Mouse (Mus musculus) forebrain, postnatal 0 days (tissue): ENCODE measurements around the gene Rbm4. TPM values are rescaled to one million over a fixed set of nuclear protein-coding genes. Genes with fewer than 3 reads are reported as not detected.

Experiments used
- ATAC-seq: fragments of 200-750 bp; cut with Nextera tagmentation; 2 replicates; pipeline ENCODE4 v1.8.0; 2017; ENCODE audit warnings: mild to moderate bottlenecking, moderate library complexity
- DNase-seq: peaks from one replicate; pipeline ENCODE4 v3.0.0-alpha.2; 2015
- H3K27ac ChIP-seq: fragments of 300-500 bp; sonication (generic); 2 replicates; pipeline ENCODE4 v1.5.1; 2014; ENCODE audit warnings: low read depth, mild to moderate bottlenecking, antibody characterized with exemption, low read length, moderate library complexity, mixed read lengths
- H3K27me3 ChIP-seq: fragments of 300-500 bp; sonication (generic); 2 replicates; pipeline ENCODE4 v1.6.1; 2014; ENCODE audit warnings: mild to moderate bottlenecking, low read length, mixed read lengths; ENCODE audit not compliant: insufficient read depth
- H3K36me3 ChIP-seq: fragments of 300-500 bp; sonication (generic); 2 replicates; pipeline ENCODE4 v1.6.1; 2014; ENCODE audit warnings: mild to moderate bottlenecking, moderate library complexity; ENCODE audit not compliant: insufficient read depth
- H3K4me1 ChIP-seq: fragments of 300-500 bp; sonication (generic); 2 replicates; pipeline ENCODE4 v1.6.1; 2014; ENCODE audit warnings: antibody characterized with exemption; ENCODE audit not compliant: insufficient read depth
- H3K4me2 ChIP-seq: fragments of 300-500 bp; sonication (generic); 2 replicates; pipeline ENCODE4 v1.6.1; 2014; ENCODE audit warnings: low read depth, mild to moderate bottlenecking, moderate library complexity
- H3K4me3 ChIP-seq: fragments of 300-500 bp; sonication (generic); 2 replicates; pipeline ENCODE4 v1.5.1; 2014; ENCODE audit warnings: low read depth, low read length, mixed read lengths
- H3K9ac ChIP-seq: fragments of 300-500 bp; sonication (generic); 2 replicates; pipeline ENCODE4 v1.6.1; 2014; ENCODE audit warnings: mild to moderate bottlenecking
- H3K9me3 ChIP-seq: fragments of 300-500 bp; sonication (generic); 2 replicates; pipeline ENCODE4 v1.6.1; 2016; ENCODE audit warnings: low read length
- CTCF ChIP-seq: sonication (generic); IDR thresholded peaks from 2 replicates; pipeline ENCODE4 v1.5.1; 2016; ENCODE audit warnings: antibody characterized with exemption, control low read depth, low read depth
- WGBS: fragments of 180-500 bp; shearing (Covaris S2); extraction: QIAGEN DNeasy Blood & Tissue Kit; methylation state at CpG from one replicate; pipeline ENCODE4 v1.1.7; 2014; 5-methylcytosine and 5-hydroxymethylcytosine counted together
- polyA plus RNA-seq: library from polyadenylated mRNA; unstranded; fragments of >200 nt; fragmentation: Nextera tagmentation; extraction: Ambion mirVana; gene quantifications from 2 replicates; pipeline ENCODE4 v1.2.1, GENCODE M21; 2015
- total RNA-seq: library from RNA; depleted of rRNA; stranded (reverse); fragments of >200 nt; gene quantifications from 2 replicates; pipeline ENCODE4 v1.2.3, GENCODE M21; 2014

Rbm4 gene
- total and polyA plus RNA-seq, 2 experiments from 2014 or later = 45.0 to 106 TPM

- WGBS = 84% methylated on average over 8 of the region's 8 CpGs
- no peak for TF ChIP-seq CTCF
Measured at GRCm38 (mm10) chr19:4833977-4834376, 40.3 kb upstream of the Rbm4 start.

GRCm38 (mm10) chr19:4829156-4829555 is 35.5 kb upstream of the Rbm4 start:
- Histone ChIP-seq H3K27ac (no peak overlapping the region), H3K4me2 (no peak overlapping the region), H3K36me3 (peaks cover 11% of the 10 kb centered on the region), H3K9me3 (no peaks in the 10 kb centered on the region), H3K4me1 (no peaks in the 10 kb centered on the region), H3K4me3 (no peak overlapping the region), H3K27me3 (no peaks in the 10 kb centered on the region), H3K9ac (no peak overlapping the region)
- no peak for ATAC-seq
- no peak for TF ChIP-seq CTCF
- peak; percentile 55 for DNase-seq
- WGBS = 49% methylated on average over 7 of the region's 7 CpGs

More at GRCm38 (mm10) chr19:4833977-4834376, 40.3 kb upstream of the Rbm4 start:
- no peaks in the 10 kb centered on the region for H3K27me3 ChIP-seq
- 0 out of 2 replicates have a peak, but pooled peaks cover 8% of the 10 kb centered on the region for H3K4me1 ChIP-seq
- H3K4me3 ChIP-seq = no peak overlapping the region
- no peak overlapping the region for H3K27ac ChIP-seq
- peaks cover 5% of the 10 kb centered on the region for H3K36me3 ChIP-seq
- H3K4me2 ChIP-seq = no peak overlapping the region
- no peak overlapping the region for H3K9ac ChIP-seq
- no peak for ATAC-seq
- DNase-seq = no peak
- H3K9me3 ChIP-seq = no peaks in the 10 kb centered on the region

- Histone ChIP-seq H3K9ac (no peak overlapping the region), H3K27ac (no peak overlapping the region), H3K4me2 (no peak overlapping the region), H3K4me3 (no peak overlapping the region), H3K9me3 (no peaks in the 10 kb centered on the region), H3K4me1 (no peaks in the 10 kb centered on the region), H3K27me3 (no peaks in the 10 kb centered on the region), H3K36me3 (peaks cover 11% of the 10 kb centered on the region)
- no peak for TF ChIP-seq CTCF
- ATAC-seq (no peak), DNase-seq (no peak)
- WGBS = 65% methylated on average over 16 of the region's 16 CpGs
Measured at GRCm38 (mm10) chr19:4828444-4829114, 34.9 kb upstream of the Rbm4 start.

GRCm38 (mm10) chr19:4820678-4821303 is 27.1 kb upstream of the Rbm4 start:
- Histone ChIP-seq H3K9ac (no peak overlapping the region), H3K36me3 (0 out of 2 replicates have a peak, but pooled peaks cover 5% of the 10 kb centered on the region), H3K4me3 (no peak overlapping the region), H3K4me2 (no peak overlapping the region), H3K27me3 (no peaks in the 10 kb centered on the region), H3K4me1 (no peaks in the 10 kb centered on the region), H3K27ac (no peak overlapping the region), H3K9me3 (no peaks in the 10 kb centered on the region)
- ATAC-seq (peak; percentile 83), DNase-seq (peak; percentile 77)
- WGBS = 42% methylated on average over 5 of the region's 5 CpGs
- no peak for TF ChIP-seq CTCF

GRCm38 (mm10) chr19:4817182-4817835 is 23.6 kb upstream of the Rbm4 start:
- Histone ChIP-seq H3K27ac (no peak overlapping the region), H3K9me3 (no peaks in the 10 kb centered on the region), H3K4me2 (no peak overlapping the region), H3K36me3 (no peaks in the 10 kb centered on the region), H3K9ac (no peak overlapping the region), H3K4me3 (no peak overlapping the region), H3K27me3 (no peaks in the 10 kb centered on the region), H3K4me1 (peaks cover 2% of the 10 kb centered on the region; the same call in 1 of the 2 replicates)
- no peak for ATAC-seq
- 69% methylated on average over 1 of the region's 1 CpGs for WGBS
- no peak for DNase-seq
- TF ChIP-seq CTCF = no peak

- DNase-seq = peak; percentile 16
- Histone ChIP-seq H3K27ac (no peak overlapping the region), H3K4me3 (no peak overlapping the region), H3K9me3 (no peaks in the 10 kb centered on the region), H3K36me3 (no peaks in the 10 kb centered on the region), H3K4me1 (peaks cover 17% of the 10 kb centered on the region), H3K4me2 (no peak overlapping the region), H3K27me3 (no peaks in the 10 kb centered on the region), H3K9ac (no peak overlapping the region)
- no peak for ATAC-seq
- 81% methylated on average over 6 of the region's 6 CpGs for WGBS
- TF ChIP-seq CTCF = peak; percentile 37; the same call in 1 of the 2 replicates
Measured at GRCm38 (mm10) chr19:4813015-4813414, 19.3 kb upstream of the Rbm4 start.
